Mouse (Mus musculus) kidney, adult 2 months (tissue): ENCODE measurements around the gene 4930558K02Rik.

Source experiments
- CTCF ChIP-seq: fragments of 200-500 bp; conservative IDR thresholded peaks from 2 replicates; pipeline ENCODE4 v1.5.1; 2011; ENCODE audit warnings: low read depth, mild to moderate bottlenecking, control low read depth, low read length, moderate library complexity, mixed read lengths; ENCODE audit not compliant: insufficient read depth, insufficient read length
- POLR2A ChIP-seq: fragments of 200-500 bp; IDR thresholded peaks from one replicate; pipeline ENCODE4 v1.6.1; 2011; ENCODE audit warnings: low read depth, low read length, control low read depth

- TF ChIP-seq CTCF (no peak), POLR2A (no peak)
These were observed 83.3 kb downstream of the 4930558K02Rik start for GRCm38 (mm10) chr1:161896130-161896529.
